Comparison of ENCODE assay signal across 7 mouse cellular contexts in genomic region chr11:67921827-67922754, GRCm38 (mm10). TPM values are rescaled to one million over a fixed set of nuclear protein-coding genes. Genes with fewer than 3 reads are reported as not detected.
DNase-seq lines count a peak whose midpoint lies in the region; ATAC-seq and TF ChIP-seq lines count a peak whose summit lies in the region.

Usp43 (minus strand) TSS chr11:67922153.

- peak within 1 kb of the TSS; percentile 82 to 89 for H3K4me3 ChIP-seq in ES-E14 (ENCODE audit: insufficient read depth in 1 of 2, low read depth in 1 of 2, low read length in 2 of 2, poor library complexity in 1 of 2, severe bottlenecking in 1 of 2)
- peak within 1 kb of the TSS; percentile 80 for H3K4me3 ChIP-seq in gastrocnemius, adult 2 months
- peak within 1 kb of the TSS; percentile 58 for H3K4me3 ChIP-seq in hindbrain, embryonic 15.5 days
- peak within 1 kb of the TSS; percentile 65 for H3K4me3 ChIP-seq in limb, embryonic 15.5 days
- H3K4me3 ChIP-seq in midbrain, postnatal 0 days (ENCODE audit: low read depth, low read length) = peak within 1 kb of the TSS; percentile 54
- peak within 1 kb of the TSS; percentile 32 for H3K4me3 ChIP-seq in thymus, adult 2 months (ENCODE audit: control insufficient read depth, insufficient read depth, low read length)

- ATAC-seq in hindbrain, embryonic 15.5 days (ENCODE audit: low FRiP score, low read depth) = peak; percentile 57; the same call in 1 of the 2 replicates
- no peak for ATAC-seq in limb, embryonic 15.5 days (ENCODE audit: insufficient number of reproducible peaks, low FRiP score, low TSS enrichment, low read depth)
- ATAC-seq in midbrain, postnatal 0 days (ENCODE audit: low FRiP score) = peak; percentile 65; the same call in 1 of the 2 replicates

- in situ Hi-C loops in ES-E14 (cut with MboI; ENCODE audit: low sequenced_read_pairs in 2 of 2, unreplicated experiment in 2 of 2) = no loop called here

- 0 out of 2 replicates have a peak, but pooled peaks have one; percentile 18 for TF ChIP-seq POLR2A in thymus, adult 2 months (IDR thresholded peaks at IDR 0.05; ENCODE audit: control insufficient read depth, extremely low read depth, insufficient read depth, low read length, poor library complexity)

- peak within 1 kb of the TSS; percentile 100 for H3K4me2 ChIP-seq in hindbrain, embryonic 15.5 days
- H3K4me2 ChIP-seq in limb, embryonic 15.5 days = peak within 1 kb of the TSS; percentile 100
- H3K4me2 ChIP-seq in midbrain, postnatal 0 days (ENCODE audit: low read depth, low read length, poor library complexity, severe bottlenecking) = peak within 1 kb of the TSS; percentile 100

- peaks cover under 1 to 5% of the 10 kb centered on the region in 2 experiments for H3K4me1 ChIP-seq in ES-E14 (ENCODE audit: control insufficient read depth in 2 of 2, insufficient read depth in 2 of 2, low read length in 2 of 2, poor library complexity in 1 of 2)
- H3K4me1 ChIP-seq in hindbrain, embryonic 15.5 days (replicated peaks) = peaks cover 18% of the 10 kb centered on the region
- peaks cover 13% of the 10 kb centered on the region for H3K4me1 ChIP-seq in limb, embryonic 15.5 days
- no peaks in the 10 kb centered on the region for H3K4me1 ChIP-seq in midbrain, postnatal 0 days (ENCODE audit: insufficient read depth, low read length)
- H3K4me1 ChIP-seq in thymus, adult 2 months (replicated peaks; ENCODE audit: control insufficient read depth, insufficient read depth, low read length) = peaks cover 14% of the 10 kb centered on the region

- peak; percentile 8; the same call in 1 of the 2 replicates for TF ChIP-seq CTCF in gastrocnemius, adult 2 months (IDR thresholded peaks at IDR 0.05)
- TF ChIP-seq CTCF in midbrain, postnatal 0 days (IDR thresholded peaks at IDR 0.05) = 0 out of 2 replicates have a peak, but pooled peaks have one; percentile 0
- TF ChIP-seq CTCF in thymus, adult 2 months (IDR thresholded peaks at IDR 0.05; ENCODE audit: borderline replicate concordance, control insufficient read depth, extremely low read depth, insufficient read depth, low read length, poor library complexity) = no peak

- peak within 1 kb of the TSS; percentile 42; the same call in 1 of the 2 replicates for H3K27ac ChIP-seq in ES-E14 (ENCODE audit: insufficient read depth, low read depth, low read length, poor library complexity, severe bottlenecking)
- peak within 1 kb of the TSS; percentile 82 for H3K27ac ChIP-seq in gastrocnemius, adult 2 months
- H3K27ac ChIP-seq in hindbrain, embryonic 15.5 days (replicated peaks) = peak within 1 kb of the TSS; percentile 51; the same call in 1 of the 2 replicates
- peak within 1 kb of the TSS; percentile 33 for H3K27ac ChIP-seq in limb, embryonic 15.5 days
- no peak within 1 kb of the TSS for H3K27ac ChIP-seq in midbrain, postnatal 0 days (ENCODE audit: low read depth, low read length)
- no peak within 1 kb of the TSS for H3K27ac ChIP-seq in thymus, adult 2 months (ENCODE audit: control insufficient read depth, insufficient read depth, low read length)

- no peaks in the 10 kb centered on the region for H3K9me3 ChIP-seq in ES-E14 (ENCODE audit: control insufficient read depth, insufficient read depth, low read depth, low read length)
- no peaks in the 10 kb centered on the region for H3K9me3 ChIP-seq in hindbrain, embryonic 15.5 days
- no peaks in the 10 kb centered on the region for H3K9me3 ChIP-seq in limb, embryonic 15.5 days
- H3K9me3 ChIP-seq in midbrain, postnatal 0 days (ENCODE audit: low read length) = no peaks in the 10 kb centered on the region

- under 1% methylated on average over 72 of the region's 80 CpGs for WGBS in hindbrain, embryonic 15.5 days
- WGBS in limb, embryonic 15.5 days = under 1% methylated on average over 79 of the region's 80 CpGs
- under 1% methylated on average over 53 of the region's 80 CpGs for WGBS in midbrain, postnatal 0 days
- WGBS in thymus, adult 2 months = 1% methylated on average over 79 of the region's 80 CpGs

- peaks cover 25% of the 10 kb centered on the region for H3K27me3 ChIP-seq in hindbrain, embryonic 15.5 days
- H3K27me3 ChIP-seq in limb, embryonic 15.5 days = peaks cover 28% of the 10 kb centered on the region
- peaks cover 12% of the 10 kb centered on the region; the same call in 1 of the 2 replicates for H3K27me3 ChIP-seq in midbrain, postnatal 0 days (ENCODE audit: insufficient read depth, low read length)
- H3K27me3 ChIP-seq in thymus, adult 2 months (ENCODE audit: control insufficient read depth, insufficient read depth, low read length) = peaks cover 8% of the 10 kb centered on the region; the same call in 1 of the 2 replicates

- H3K9ac ChIP-seq in ES-E14 (ENCODE audit: insufficient read depth, low read depth, low read length, poor library complexity, severe bottlenecking) = peak within 1 kb of the TSS; percentile 79
- peak within 1 kb of the TSS; percentile 59 for H3K9ac ChIP-seq in hindbrain, embryonic 15.5 days
- peak within 1 kb of the TSS; percentile 50 for H3K9ac ChIP-seq in limb, embryonic 15.5 days
- peak within 1 kb of the TSS; percentile 67 for H3K9ac ChIP-seq in midbrain, postnatal 0 days (replicated peaks; ENCODE audit: low read length, poor library complexity, severe bottlenecking)

- peaks cover 2% of the 10 kb centered on the region; the same call in 1 of the 2 replicates for H3K36me3 ChIP-seq in ES-E14 (ENCODE audit: control insufficient read depth, insufficient read depth, low read length, poor library complexity, severe bottlenecking)
- H3K36me3 ChIP-seq in hindbrain, embryonic 15.5 days = no peaks in the 10 kb centered on the region
- H3K36me3 ChIP-seq in limb, embryonic 15.5 days = no peaks in the 10 kb centered on the region
- H3K36me3 ChIP-seq in midbrain, postnatal 0 days (ENCODE audit: insufficient read depth, low read length) = no peaks in the 10 kb centered on the region
- H3K36me3 ChIP-seq in thymus, adult 2 months (ENCODE audit: control insufficient read depth, insufficient read depth, low read length) = no peaks in the 10 kb centered on the region

- intact Hi-C loops in gastrocnemius, adult 2 months (cut with DNase I) = loop anchor here (2.0 kb wide), 1 partner anchor 21 kb away; no protein-coding TSS in a partner anchor

- DNase-seq in ES-E14 (ENCODE audit: low read depth, low spot score) = peak; percentile 69
- DNase-seq in adrenal gland, postnatal 36 days = peak; percentile 75 to 78
- DNase-seq in gastrocnemius, adult 2 months = peak; percentile 70
- peak; percentile 9 for DNase-seq in midbrain, postnatal 0 days (ENCODE audit: low spot score)
- DNase-seq in thymus, adult 2 months = peak; percentile 31

TF ChIP-seq in ES-E14, 5 proteins besides CTCF, POLR2A, EP300 and RAD21:
- TF ChIP-seq HCFC1 (IDR thresholded peaks at IDR 0.05; ENCODE audit: borderline replicate concordance, insufficient read depth, low read length) = no peak
- no peak for TF ChIP-seq MAFK (IDR thresholded peaks at IDR 0.05; ENCODE audit: insufficient read depth, low read depth, low read length)
- TF ChIP-seq CHD2 (IDR thresholded peaks at IDR 0.05; ENCODE audit: low read depth, low read length) = no peak
- TF ChIP-seq ZC3H11A (IDR thresholded peaks at IDR 0.05; ENCODE audit: borderline replicate concordance, low read depth, low read length) = no peak
- TF ChIP-seq ZNF384 (IDR thresholded peaks at IDR 0.05; ENCODE audit: low read depth, low read length) = no peak
TF ChIP-seq in ES-E14: peak in this region for 0.

RNA-seq across cellular contexts. Expression of gene Usp43, which starts in this region (rescaled TPM):
- total RNA-seq in ES-E14 (2012; rRNA removed) = 1.1 and 1.6 TPM in 2 replicates
- total RNA-seq in adrenal gland, postnatal 36 days (2021) = 1 to 10 TPM in 1 of 2 experiments, under 1 TPM in 1; 0.76 to 1.6 TPM
- under 1 TPM; 0.15 to 0.25 TPM for total RNA-seq in gastrocnemius, adult 2 months (2021)
- 0.46 and 0.97 TPM in 2 replicates for polyA plus RNA-seq in hindbrain, embryonic 15.5 days (2015; fragmentation: Nextera tagmentation; extraction: Ambion mirVana)
- 0.96 and 1.1 TPM in 2 replicates for polyA plus RNA-seq in limb, embryonic 15.5 days (2015; fragmentation: Nextera tagmentation; extraction: Ambion mirVana)
- total RNA-seq in midbrain, postnatal 0 days (2014; rRNA removed) = 1.8 and 2.6 TPM in 2 replicates
- 0.59 and 0.67 TPM in 2 replicates for polyA plus RNA-seq in midbrain, postnatal 0 days (2015; fragmentation: Nextera tagmentation; extraction: Ambion mirVana)
- 0.28 and 0.36 TPM in 2 replicates for polyA plus RNA-seq in thymus, adult 2 months (2012; rRNA removed)

Comparison
In these comparisons a context has a peak if more than half of its experiments do, and no peak if none do; other contexts are left out.
1. Peak in DNase-seq, H3K4me3 ChIP-seq and H3K27ac ChIP-seq in gastrocnemius, adult 2 months; RNA of the gene not detected or under 1 TPM.
2. Peak in ATAC-seq, H3K4me3 ChIP-seq, H3K27ac ChIP-seq, H3K9ac ChIP-seq and H3K4me2 ChIP-seq in hindbrain, embryonic 15.5 days; RNA of the gene not detected or under 1 TPM.
3. Peak in DNase-seq and H3K4me3 ChIP-seq in thymus, adult 2 months; RNA of the gene not detected or under 1 TPM.
4. DNase-seq: peak in every context shown above with its lines; median percentile 76 in adrenal gland, postnatal 36 days; 70 in gastrocnemius, adult 2 months; 69 in ES-E14; 31 in thymus, adult 2 months; 9 in midbrain, postnatal 0 days.
5. H3K27ac ChIP-seq: peak in ES-E14 (single experiment) and limb, embryonic 15.5 days (single experiment); none in midbrain, postnatal 0 days (single experiment) and thymus, adult 2 months (single experiment).
6. H3K4me3 ChIP-seq: peak in every context shown above with its lines; median percentile 86 in ES-E14; 80 in gastrocnemius, adult 2 months; 65 in limb, embryonic 15.5 days; 58 in hindbrain, embryonic 15.5 days; 54 in midbrain, postnatal 0 days; 32 in thymus, adult 2 months.
7. Peak in every context shown above with its lines, with median percentiles within 50 percentile points of each other: H3K9ac ChIP-seq and H3K4me2 ChIP-seq.